ENCODE assay signal across 19 mouse cellular contexts in genomic region chr1:78401413-78401812, GRCm38 (mm10).
DNase-seq lines count a peak whose midpoint lies in the region; ATAC-seq lines count a peak whose summit lies in the region.
"Had no signal": no experiment of that assay in that cellular context is flagged by ENCODE, and none has a peak within 500 bp of the region (broad histone marks: within the 10 kb centered on the region; RNA-seq: fewer than 3 reads in every experiment).

No protein-coding gene starts in this region.

- H3K27me3 ChIP-seq in intestine, embryonic 16.5 days (replicated peaks; ENCODE audit: control insufficient read depth, insufficient read depth, low read length), result no peaks in the 10 kb centered on the region
- no peaks in the 10 kb centered on the region for H3K27me3 ChIP-seq in forebrain, embryonic 14.5 days (replicated peaks; ENCODE audit: control insufficient read depth, insufficient read depth, low read length)
- H3K27me3 ChIP-seq: embryonic facial prominence, embryonic 12.5 days; forebrain, embryonic 13.5 days had no signal

- no peaks in the 10 kb centered on the region for H3K36me3 ChIP-seq in intestine, embryonic 16.5 days (ENCODE audit: control insufficient read depth, insufficient read depth, low read length)
- no peaks in the 10 kb centered on the region for H3K36me3 ChIP-seq in forebrain, embryonic 14.5 days (ENCODE audit: control insufficient read depth, insufficient read depth, low read length)
- H3K36me3 ChIP-seq: embryonic facial prominence, embryonic 10.5 days; embryonic facial prominence, embryonic 12.5 days had no signal

- no peak overlapping the region for H3K9ac ChIP-seq in intestine, embryonic 16.5 days (ENCODE audit: low read depth, low read length)
- H3K9ac ChIP-seq in forebrain, embryonic 14.5 days (ENCODE audit: low read length), result no peak overlapping the region
- H3K9ac ChIP-seq: embryonic facial prominence, embryonic 12.5 days; forebrain, embryonic 13.5 days had no signal

- H3K4me2 ChIP-seq in intestine, embryonic 16.5 days (ENCODE audit: low read depth, low read length), result no peak overlapping the region
- H3K4me2 ChIP-seq in forebrain, embryonic 14.5 days (ENCODE audit: low read length), result no peak overlapping the region
- H3K4me2 ChIP-seq: embryonic facial prominence, embryonic 12.5 days; forebrain, embryonic 13.5 days had no signal

- H3K27ac ChIP-seq in intestine, embryonic 16.5 days (ENCODE audit: low read length), result peak overlapping the region; percentile 61
- H3K27ac ChIP-seq in forebrain, embryonic 14.5 days (ENCODE audit: low read depth, low read length), result no peak overlapping the region
- H3K27ac ChIP-seq: embryonic facial prominence, embryonic 10.5 days; embryonic facial prominence, embryonic 12.5 days; forebrain, embryonic 13.5 days had no signal

- peaks cover 10% of the 10 kb centered on the region; the same call in 1 of the 2 replicates for H3K4me1 ChIP-seq in intestine, embryonic 16.5 days (ENCODE audit: control insufficient read depth, insufficient read depth, low read length)
- no peaks in the 10 kb centered on the region for H3K4me1 ChIP-seq in forebrain, embryonic 14.5 days (ENCODE audit: control insufficient read depth, insufficient read depth, low read length)
- H3K4me1 ChIP-seq: embryonic facial prominence, embryonic 12.5 days had no signal

- ATAC-seq in intestine, embryonic 16.5 days, result peak; percentile 64
- ATAC-seq in forebrain, embryonic 14.5 days, result no peak
- ATAC-seq: forebrain, embryonic 13.5 days; forebrain, embryonic 16.5 days had no signal

- WGBS in intestine, embryonic 16.5 days, result 70% methylated on average over 4 of the region's 4 CpGs
- 32% methylated on average over 4 of the region's 4 CpGs for WGBS in large intestine, adult 2 months
- WGBS in forebrain, embryonic 14.5 days, result 95% methylated on average over 4 of the region's 4 CpGs

- DNase-seq in large intestine, adult 2 months (ENCODE audit: low read depth, low spot score), result peak; percentile 50
- DNase-seq in spleen, postnatal 4 days (ENCODE audit: low spot score in 2 of 2), result no peak
- no peak for DNase-seq in embryo, embryonic 9.5 days (ENCODE audit: extremely low spot score)
- no peak for DNase-seq in forebrain, embryonic 14.5 days (ENCODE audit: low spot score)
- DNase-seq: adrenal gland, adult 2 months; adrenal gland, postnatal 10 days; adrenal gland, postnatal 25 days; cerebellum, adult 11 months; cerebellum, adult 18-20 months; cerebellum, adult 8-10 months; cerebellum, adult 9-11 months; cerebellum, postnatal 14 days; cerebellum, postnatal 36 days; embryo, embryonic 11 days had no signal

- H3K4me3 ChIP-seq in intestine, embryonic 16.5 days (ENCODE audit: low read length), result no peak overlapping the region
- H3K4me3 ChIP-seq in forebrain, embryonic 14.5 days (ENCODE audit: low read depth, low read length), result no peak overlapping the region
- H3K4me3 ChIP-seq: embryonic facial prominence, embryonic 10.5 days; embryonic facial prominence, embryonic 12.5 days; forebrain, embryonic 13.5 days had no signal

- no peaks in the 10 kb centered on the region for H3K9me3 ChIP-seq in intestine, embryonic 16.5 days (ENCODE audit: control insufficient read depth, low read length)
- H3K9me3 ChIP-seq in forebrain, embryonic 14.5 days (replicated peaks; ENCODE audit: control insufficient read depth, low read length), result no peaks in the 10 kb centered on the region
- H3K9me3 ChIP-seq: embryonic facial prominence, embryonic 10.5 days; embryonic facial prominence, embryonic 12.5 days; forebrain, embryonic 13.5 days had no signal
